Mouse (Mus musculus) thymus, postnatal 36 days (tissue): ENCODE measurements around the gene Bsg.

Experiments used
- DNase-seq, 2 experiments: peaks; one replicate each; pipeline ENCODE4 v3.0.0; 2022; ENCODE audit warnings: mixed read lengths in 2 of 2

Bsg gene

DNA sequence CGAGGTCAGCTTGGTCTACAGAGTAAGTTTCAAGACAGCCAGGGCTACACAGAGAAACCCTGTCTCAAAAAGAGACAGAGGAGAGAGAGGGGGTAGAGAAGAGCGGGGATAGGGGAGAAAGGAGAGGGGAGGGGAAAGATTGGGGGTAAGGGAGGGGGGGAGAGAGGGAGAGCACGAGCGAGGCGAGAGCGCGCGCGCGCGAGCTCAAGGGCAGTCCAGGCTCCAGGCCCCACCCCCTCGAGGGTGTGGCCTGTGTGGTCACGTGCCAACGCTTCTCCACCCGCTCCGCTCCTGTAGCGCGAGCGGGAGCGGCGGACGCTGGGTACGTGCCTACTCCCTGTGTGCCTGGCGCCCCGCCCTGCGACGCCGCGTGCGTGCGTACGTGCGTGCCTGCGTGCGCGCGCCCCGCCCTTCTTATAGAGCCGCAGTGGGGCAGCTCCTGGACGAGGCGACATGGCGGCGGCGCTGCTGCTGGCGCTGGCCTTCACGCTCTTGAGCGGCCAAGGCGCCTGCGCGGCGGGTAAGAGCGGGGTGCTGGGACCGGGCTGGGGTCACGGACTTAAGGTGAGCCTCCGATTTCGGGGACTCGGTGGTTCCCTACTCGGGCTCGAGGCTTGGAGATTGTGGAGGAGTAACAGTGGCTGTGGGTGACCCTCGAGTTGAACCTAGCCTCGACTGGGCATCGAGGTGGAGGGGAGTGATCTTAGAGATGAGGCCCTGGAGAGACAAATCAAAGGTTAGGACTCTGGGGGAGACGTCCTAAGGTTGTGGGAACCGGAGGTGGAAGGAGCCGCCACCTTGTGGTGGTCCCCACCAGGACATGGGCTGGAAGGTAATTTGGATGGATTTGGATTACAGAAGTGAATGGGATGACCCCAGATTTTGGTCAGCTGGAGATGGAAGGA lies at the start of gene Bsg:
Gene Bsg (plus strand): TSS at position 427 of the 905 bp plus-strand sequence.
- DNase-seq = peak; percentile 96 to 99

DNA sequence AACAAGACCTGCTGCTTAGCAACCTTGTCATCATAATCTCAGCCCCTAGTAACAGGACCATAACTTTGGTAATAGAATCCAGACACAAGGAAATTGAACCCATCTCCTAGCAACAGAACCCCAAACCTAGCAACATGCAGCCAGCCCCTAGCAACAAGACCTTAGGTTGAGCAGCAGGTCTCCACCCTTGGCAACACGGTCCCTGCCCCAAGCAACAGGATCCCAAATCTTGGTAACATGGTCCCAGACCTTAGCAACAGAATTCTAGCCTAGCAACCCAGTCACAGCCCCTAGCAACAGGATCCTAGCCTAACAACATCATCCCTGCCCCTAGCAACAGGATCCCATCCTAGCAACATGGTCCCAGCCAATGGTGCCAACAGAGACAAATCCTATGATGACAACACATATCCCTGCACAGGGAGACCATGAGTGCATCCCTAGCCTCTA lies 49.3 kb upstream of the Bsg start:
- DNase-seq = no peak

DNA sequence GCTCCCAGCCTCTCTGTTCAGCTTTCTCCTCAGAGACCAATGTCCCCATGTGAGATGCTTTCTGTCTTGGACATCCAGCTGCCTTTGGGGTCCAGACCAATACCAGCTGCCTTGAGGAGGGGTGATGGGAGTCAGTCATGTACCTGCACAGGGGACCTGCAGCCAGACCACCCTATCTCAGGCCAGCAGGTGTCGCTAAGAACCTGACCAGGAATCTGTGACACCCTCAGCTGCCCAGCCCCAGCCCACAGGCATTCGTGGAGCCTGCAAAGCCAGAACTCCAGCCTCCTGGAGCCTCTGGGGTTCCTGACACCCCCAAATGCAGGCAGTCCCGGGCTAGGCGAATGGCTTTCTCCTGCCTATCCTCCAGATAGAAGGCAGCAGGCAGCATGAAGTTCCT lies 45.5 kb upstream of the Bsg start:
- peak; percentile 36 to 48 for DNase-seq

DNA sequence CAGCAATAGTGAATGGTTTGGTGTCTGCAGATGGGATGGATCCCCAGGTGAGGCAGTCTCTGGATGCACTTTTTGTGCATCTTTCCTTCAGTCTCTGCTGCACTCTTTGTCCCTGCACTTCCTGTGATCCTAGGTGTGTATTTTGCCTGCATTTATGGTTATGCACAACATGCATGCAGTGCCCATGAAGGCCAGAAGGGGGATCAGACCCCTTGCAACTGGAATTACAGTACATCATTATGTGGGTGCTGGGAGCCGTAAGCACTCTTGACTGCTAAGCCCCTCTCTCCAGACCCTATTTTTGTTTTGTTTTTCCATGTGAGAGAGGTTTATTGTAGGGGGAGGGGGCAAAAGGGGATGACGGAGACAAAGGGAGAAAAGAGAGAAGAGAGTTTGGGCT lies 44.0 kb upstream of the Bsg start:
- no peak for DNase-seq

DNA sequence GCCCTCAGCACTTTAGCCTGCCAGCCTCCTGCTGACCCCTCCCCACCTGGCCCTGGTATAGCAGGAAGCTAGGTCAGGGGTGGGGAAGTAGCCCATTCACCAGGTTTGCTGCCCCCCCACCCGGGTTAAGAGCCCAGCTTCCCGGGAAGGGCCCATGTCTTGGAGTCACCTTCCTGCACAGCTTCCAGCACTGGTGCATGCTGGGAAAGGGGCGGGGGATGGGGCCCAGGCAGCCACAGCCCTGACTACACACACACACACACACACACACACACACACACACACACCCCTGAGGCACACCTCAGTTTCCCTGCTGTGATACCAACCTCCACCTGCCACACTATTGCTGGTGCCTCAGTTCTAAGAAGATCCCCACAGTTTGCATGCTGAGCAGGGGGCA lies 42.4 kb upstream of the Bsg start:
- no peak for DNase-seq

DNA sequence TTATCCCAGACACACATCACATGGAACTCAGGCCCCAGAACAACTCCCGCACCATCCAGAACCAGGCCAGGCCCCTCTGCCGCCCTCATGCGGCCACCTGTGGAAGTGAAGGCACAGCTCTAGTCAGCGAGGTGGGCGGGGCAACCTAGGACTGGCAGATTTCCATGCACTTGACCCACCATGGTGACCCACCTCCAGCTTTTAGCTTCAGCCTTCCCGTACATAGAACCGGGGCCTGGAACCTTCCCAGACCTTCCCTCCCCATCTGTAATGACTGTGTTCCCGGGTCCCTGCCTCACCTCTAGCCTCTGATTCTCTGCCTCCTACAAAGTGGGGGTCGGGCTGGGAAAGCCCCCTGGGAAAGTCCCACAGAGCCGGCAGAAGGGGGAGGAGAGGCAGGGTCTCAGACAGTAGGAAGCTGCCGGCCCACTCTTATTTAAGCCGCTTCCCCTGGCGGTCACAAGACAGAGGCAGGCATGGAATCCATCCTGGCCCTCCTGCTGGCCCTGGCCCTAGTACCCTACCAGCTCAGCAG lies 40.1 kb upstream of the Bsg start, which contains the start of gene Madcam1:
Gene Madcam1 (plus strand): TSS at position 429 of the 535 bp plus-strand sequence.
- peak; percentile 67 to 76 for DNase-seq

DNA sequence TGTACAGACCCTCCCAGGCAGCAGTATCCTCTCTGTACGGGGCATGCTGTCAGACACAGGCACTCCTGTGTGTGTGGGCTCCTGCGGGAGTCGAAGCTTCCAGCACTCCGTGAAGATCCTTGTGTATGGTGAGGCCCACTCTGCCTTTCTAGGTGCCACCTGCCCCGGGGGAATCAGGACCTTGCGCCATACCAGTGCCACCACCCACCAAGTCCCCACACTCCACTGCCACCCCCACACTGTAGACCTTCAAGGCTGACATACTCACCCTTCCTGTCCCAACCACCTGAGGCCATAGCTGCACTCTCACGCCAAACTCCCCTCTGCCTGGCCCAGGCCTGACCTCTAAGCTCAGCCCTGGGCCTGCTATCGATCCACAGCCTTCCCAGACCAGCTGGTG lies 39.2 kb upstream of the Bsg start:
- DNase-seq = no peak

DNA sequence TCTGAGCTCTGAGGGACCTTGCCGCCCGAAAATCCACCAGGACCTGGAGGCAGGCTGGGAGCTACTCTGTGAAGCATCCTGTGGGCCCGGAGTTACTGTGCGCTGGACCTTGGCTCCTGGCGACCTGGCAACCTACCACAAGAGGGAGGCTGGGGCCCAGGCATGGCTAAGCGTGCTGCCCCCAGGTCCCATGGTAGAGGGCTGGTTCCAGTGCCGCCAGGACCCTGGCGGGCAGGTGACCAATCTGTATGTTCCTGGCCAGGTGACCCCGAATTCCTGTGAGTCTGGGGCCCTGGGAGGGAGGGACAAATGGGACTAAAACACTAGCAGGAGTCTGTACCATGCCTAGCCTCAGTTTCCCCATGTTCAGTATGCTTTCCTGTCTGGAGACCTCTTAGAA lies 37.8 kb upstream of the Bsg start:
- DNase-seq = peak in 1 of 2 experiments; percentile 15

DNA sequence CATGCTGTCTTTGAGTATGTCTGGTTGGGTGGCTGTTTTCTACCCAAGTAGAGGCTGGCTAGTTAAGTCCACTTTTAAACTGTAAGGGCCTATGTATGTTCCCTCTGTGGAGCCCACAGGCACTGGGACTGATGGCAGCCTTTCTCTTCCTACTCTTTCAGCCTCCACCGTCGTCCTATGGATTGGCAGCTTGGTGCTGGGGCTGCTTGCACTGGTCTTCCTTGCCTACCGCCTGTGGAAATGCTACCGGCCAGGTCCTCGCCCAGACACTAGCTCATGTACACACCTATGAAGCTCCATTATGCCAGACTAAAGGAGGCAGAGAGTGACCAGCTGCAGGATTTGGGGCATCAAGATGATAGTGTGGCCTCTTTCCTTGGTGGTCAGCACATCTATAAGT lies 36.2 kb upstream of the Bsg start:
- peak in 1 of 2 experiments; percentile 17 for DNase-seq

DNA sequence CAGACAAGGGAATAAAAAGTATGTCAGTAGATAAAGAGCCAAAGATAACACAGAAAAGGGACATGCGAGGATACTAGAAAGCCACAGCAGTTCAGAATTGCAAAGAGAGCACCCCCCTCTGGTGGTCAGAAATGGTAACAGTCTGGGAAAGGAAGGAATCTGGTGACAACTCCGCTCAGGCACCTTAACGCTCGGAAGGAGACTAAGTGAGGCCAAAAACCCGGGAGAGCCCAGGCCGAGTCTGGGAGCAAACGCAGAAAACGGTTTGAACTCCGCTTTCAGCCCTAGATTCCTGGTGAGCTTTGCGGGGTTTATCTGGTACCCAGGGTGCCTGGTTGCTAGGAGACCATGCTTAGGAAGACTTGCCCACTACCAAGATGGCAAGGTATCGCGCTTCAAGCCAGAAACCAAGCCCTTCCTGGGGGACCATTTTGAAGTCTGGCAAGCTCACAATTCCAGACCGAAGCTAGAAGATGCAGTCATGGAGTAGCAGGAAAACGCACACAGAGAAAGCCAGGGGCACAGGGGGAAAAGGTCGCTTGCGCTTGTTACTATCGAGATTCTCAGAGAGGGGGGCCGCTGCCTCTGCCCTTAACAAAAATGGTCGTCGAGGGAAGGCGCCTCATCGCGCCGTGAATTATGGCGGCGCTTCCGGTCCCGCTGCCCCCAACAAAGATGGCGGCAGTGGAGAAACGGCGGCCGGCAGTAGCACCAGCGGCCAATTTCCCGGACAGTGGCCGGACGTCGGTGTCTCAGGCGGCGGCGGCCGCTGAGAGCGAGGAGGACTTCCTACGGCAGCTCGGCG lies 35.3 kb upstream of the Bsg start, which contains the start of gene Tpgs1:
Gene Tpgs1 (plus strand): TSS at position 599 of the 805 bp plus-strand sequence.
- DNase-seq = peak; percentile 84 to 86

DNA sequence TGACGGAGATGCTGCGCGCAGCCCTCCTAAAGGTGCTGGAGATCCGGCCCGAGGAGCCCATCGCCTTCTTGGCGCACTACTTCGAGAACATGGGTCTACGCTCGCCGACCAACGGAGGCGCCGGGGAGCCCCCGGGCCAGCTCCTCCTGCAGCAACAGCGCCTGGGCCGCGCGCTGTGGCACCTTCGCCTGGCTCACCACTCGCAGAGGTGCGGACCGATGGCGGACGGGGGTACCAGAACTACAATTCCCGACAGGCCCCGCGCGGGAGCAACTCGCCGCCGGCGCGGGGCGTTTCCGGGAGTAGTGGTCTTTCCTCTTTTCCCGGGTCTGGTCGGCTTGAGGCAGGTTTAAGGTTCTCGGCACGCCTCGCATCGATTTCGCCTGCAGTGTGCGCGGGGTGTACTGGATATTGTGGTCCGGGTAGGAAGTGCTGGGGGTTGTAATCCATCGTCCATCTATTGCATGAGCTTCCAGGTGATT lies 34.7 kb upstream of the Bsg start:
- DNase-seq = peak; percentile 79 to 82

DNA sequence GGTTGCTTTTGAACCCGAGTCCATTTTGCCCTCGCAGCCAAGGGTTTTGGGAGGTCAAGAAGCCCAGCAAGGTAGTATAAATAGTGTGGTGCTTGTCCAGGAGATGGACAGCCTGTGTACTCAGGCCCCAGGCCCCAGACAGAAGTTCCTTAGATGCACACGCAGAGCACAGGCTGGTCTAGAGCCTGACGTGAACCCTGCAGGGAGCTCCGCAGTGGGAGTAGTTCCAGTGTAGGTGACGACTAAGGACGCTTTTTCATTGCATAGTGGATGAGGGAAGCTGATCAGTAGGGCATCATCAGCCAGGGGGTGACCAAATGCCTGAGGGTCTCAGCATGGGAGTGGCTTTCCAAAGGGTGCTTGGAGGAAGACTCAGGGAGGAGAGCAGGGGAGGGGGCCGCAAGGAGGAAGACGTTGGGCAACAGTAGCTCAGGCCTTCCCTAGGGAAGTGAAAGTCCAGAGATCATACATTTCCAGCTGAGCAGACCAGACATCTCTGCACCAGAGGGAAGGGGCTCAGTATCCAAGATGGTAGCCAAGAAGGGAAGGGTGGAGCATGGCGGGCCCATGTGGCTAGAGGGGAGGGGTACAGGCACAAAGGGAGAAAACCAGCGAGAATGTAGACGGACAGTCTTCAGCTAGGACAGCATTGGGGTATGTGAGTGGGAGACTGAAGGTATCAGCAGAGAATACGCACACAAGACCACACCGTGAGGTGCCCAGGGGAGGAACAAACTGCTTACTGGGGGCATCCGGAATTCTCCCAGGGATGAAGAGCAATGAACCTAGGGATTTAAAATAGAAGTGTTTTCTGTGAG lies 34.0 kb upstream of the Bsg start:
- peak in 1 of 2 experiments; percentile 20 for DNase-seq

DNA sequence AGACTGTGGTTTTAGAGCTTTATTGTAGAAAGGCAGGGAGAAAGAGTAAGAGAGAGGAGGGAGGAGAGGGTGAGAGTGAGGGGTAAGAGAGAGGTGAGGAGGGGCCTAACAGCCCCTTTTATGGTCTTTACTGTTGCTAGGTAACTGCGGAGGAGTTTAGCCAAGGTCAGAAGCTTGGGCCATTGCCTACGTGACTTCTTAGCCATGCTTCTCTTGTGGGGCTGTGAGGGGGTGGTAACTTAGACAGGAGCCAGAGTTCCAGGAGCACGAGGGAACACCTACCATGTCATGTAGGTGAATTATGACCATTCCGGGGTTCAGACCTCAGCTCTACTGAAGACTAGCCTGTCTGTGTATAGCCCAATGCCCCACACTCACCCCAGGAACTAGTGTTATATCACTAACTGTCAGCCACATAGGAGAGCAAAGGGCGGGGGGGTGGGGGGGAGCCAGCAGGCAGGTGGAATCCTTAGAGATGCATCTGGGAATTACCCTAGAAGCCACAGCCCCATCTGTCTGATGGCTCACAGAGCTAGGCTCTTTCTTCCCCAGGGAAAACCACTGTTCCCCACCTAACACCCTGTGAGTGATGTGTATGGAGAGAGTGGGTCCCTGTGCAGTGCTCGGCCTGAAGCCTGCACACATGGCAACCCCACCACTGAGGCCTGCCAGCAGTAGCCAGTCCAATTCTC lies 32.7 kb upstream of the Bsg start:
- DNase-seq = no peak

DNA sequence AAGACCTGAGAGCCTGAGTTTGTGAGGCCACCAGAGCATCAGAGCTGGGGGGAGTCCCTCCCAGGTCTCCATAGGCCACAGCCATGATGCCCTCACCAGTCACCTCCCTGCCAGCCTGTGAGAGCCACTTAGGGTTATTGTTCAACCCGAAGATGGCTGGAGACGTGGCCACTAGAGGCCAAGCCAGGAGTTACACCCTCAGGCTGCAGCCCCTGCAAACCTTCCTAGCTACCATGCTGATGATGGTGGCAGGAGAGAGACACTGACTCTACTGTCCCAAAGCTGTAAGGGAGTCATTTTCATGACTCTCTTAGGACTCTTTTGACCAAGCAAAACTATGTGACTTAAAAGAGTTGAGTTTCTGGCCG lies 32.2 kb upstream of the Bsg start:
- no peak for DNase-seq

DNA sequence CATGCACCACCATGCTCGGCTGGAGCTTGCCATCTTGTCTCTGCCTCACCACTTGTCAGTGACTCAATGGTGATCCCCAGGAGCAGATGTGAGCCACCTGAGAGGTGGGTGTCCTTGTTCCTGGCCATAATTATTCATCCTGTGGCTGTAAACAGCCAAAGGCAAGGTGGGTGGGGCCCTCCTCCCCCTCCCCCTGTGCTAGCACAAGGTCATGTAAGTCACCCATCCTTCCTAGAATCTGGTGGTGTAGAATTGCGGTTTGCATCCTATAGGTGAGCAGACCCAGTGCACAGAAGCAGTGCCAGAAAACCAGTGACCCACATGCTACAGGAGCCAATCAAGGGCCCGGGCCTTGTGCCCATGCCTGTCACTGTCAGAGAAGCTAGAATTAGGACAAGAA lies 31.2 kb upstream of the Bsg start:
- DNase-seq = no peak

DNA sequence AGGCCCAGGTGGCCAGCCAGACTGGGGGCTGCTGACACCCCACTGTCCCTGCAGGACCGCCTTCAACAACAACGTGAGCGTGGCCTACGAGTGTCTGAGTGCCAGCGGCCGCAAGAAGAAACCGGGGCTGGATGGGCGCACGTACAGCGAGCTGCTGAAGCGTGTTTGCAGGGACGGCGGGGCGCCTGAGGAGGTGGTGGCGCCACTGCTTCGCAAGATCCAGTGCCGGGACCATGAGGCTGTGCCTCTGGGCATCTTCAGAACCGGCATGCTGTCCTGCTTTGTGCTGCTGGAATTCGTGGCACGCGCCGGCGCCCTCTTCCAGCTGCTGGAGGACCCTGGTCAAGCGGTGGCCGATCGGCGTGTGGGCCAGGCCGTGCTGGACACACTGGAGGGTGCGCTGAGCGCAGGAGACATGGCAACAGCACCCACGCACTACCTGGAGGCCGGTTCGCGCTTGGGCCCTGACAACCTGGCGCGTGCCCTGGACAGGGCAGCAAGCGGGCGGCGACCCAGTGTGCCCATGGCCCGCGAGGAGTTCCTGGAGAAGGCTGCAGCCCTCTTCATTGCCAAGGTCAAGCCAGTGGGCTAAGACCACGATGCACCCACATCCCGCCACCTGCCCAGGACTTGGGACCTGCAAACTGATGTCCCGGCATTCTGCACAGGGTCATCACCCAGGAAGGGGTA lies 28.8 kb upstream of the Bsg start:
- DNase-seq = no peak

DNA sequence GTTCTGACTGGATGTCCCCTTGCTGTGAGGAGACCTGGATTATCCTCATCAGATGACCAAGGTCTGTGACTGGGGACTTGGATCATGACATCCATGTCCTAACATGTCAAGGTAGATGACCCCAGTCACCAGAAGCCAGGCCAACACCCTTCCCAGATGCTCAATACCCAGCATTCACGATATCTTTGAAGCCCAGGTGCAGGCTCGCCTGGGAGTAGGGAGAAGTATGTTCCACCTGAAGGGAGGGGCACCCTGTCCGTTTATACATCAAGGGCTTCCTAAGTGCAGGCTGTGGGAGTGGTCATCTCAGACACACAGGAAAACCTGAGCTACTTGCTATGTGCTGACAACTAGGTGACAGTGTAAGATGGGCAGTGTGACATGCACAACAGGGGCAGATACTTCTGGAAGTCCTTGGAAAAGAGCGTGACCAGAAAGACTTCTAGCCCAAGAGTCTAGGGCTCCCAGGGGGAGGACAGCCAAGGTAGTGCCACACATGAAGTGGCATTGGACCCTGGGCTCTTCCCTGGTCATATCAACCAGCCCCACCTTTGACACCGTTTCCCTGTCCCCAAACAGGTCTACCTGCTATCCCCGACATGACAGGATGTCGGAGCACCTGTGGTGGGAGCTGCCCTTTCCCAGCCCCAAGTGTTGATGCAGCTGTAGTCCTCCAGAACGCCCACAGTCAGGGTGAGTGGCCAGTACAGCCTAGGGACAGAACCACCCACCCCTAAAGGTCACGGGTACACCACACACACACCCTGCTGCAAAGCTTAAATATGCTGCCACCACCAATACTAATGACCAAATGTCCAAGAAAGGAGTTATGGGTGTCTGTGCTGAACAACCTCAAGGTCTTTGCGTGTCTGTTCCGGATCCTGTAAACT lies 23.4 kb upstream of the Bsg start:
- peak in 1 of 2 experiments; percentile 56 for DNase-seq

DNA sequence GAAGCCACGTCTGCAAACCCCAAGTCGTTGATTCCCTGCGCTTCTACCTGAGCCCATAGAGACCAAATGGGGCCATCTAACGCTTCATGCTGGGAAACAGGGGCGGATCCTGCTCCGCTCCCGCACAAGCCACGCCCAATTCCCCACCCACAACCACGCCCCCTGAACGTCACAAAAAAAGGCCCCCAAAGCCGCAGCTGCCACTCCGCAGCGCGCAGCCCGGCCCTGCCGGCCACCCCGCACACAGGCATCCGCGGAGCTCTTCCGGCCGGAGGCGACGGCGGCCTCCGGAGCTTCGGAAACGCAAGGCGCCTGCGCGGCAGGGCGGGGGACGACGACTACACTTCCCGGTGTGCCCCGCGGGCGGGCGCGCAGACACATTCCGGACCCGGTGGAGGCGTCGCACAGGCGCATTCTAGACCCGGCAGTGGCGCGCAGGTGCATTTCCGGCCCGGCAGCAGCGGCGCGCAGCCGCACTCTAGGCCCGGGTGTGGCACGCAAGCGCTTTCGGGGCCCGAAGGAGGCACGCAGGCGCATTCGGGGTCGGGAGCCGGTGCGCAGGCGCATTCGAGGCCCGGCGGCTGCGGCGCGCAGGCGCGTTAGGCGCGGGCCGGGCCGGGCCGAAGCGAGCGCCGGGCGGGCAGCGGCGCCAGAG lies 22.6 kb upstream of the Bsg start, which contains the start of gene Cdc34:
Gene Cdc34 (plus strand): TSS at position 605 of the 655 bp plus-strand sequence.
- DNase-seq = peak; percentile 98 to 100

DNA sequence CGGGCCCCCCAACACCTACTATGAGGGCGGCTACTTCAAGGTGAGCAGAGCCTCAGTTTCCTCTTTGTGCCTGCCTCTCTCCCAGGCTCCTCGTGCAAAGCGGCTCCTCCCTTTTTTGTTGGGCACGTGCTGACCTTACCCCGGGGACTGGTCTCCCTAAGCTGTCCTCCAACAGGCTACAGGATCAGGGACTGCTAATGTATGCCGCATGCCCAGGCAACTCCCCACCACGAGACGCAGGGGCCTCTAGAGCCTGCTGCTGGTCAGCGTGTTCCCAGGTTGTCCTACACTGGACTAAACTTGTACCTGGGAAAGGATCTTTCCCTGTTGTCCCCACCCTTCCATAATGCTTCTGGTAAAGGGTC lies 21.8 kb upstream of the Bsg start:
- peak; percentile 36 to 61 for DNase-seq
